Mouse (Mus musculus) forebrain, postnatal 0 days (tissue): ENCODE results near the gene Ppp1r3d. TPM values are rescaled to one million over a fixed set of nuclear protein-coding genes. Genes with fewer than 3 reads are reported as not detected.

Experiments
- ATAC-seq: fragments of 200-750 bp; cut with Nextera tagmentation; 2 replicates; pipeline ENCODE4 v1.8.0; 2017; ENCODE audit warnings: mild to moderate bottlenecking, moderate library complexity
- DNase-seq: peaks from one replicate; pipeline ENCODE4 v3.0.0-alpha.2; 2015
- H3K27ac ChIP-seq: fragments of 300-500 bp; sonication (generic); 2 replicates; pipeline ENCODE4 v1.5.1; 2014; ENCODE audit warnings: low read depth, mild to moderate bottlenecking, antibody characterized with exemption, low read length, moderate library complexity, mixed read lengths
- H3K27me3 ChIP-seq: fragments of 300-500 bp; sonication (generic); 2 replicates; pipeline ENCODE4 v1.6.1; 2014; ENCODE audit warnings: mild to moderate bottlenecking, low read length, mixed read lengths; ENCODE audit not compliant: insufficient read depth
- H3K36me3 ChIP-seq: fragments of 300-500 bp; sonication (generic); 2 replicates; pipeline ENCODE4 v1.6.1; 2014; ENCODE audit warnings: mild to moderate bottlenecking, moderate library complexity; ENCODE audit not compliant: insufficient read depth
- H3K4me1 ChIP-seq: fragments of 300-500 bp; sonication (generic); 2 replicates; pipeline ENCODE4 v1.6.1; 2014; ENCODE audit warnings: antibody characterized with exemption; ENCODE audit not compliant: insufficient read depth
- H3K4me2 ChIP-seq: fragments of 300-500 bp; sonication (generic); 2 replicates; pipeline ENCODE4 v1.6.1; 2014; ENCODE audit warnings: low read depth, mild to moderate bottlenecking, moderate library complexity
- H3K4me3 ChIP-seq: fragments of 300-500 bp; sonication (generic); 2 replicates; pipeline ENCODE4 v1.5.1; 2014; ENCODE audit warnings: low read depth, low read length, mixed read lengths
- H3K9ac ChIP-seq: fragments of 300-500 bp; sonication (generic); 2 replicates; pipeline ENCODE4 v1.6.1; 2014; ENCODE audit warnings: mild to moderate bottlenecking
- H3K9me3 ChIP-seq: fragments of 300-500 bp; sonication (generic); 2 replicates; pipeline ENCODE4 v1.6.1; 2016; ENCODE audit warnings: low read length
- CTCF ChIP-seq: sonication (generic); IDR thresholded peaks from 2 replicates; pipeline ENCODE4 v1.5.1; 2016; ENCODE audit warnings: antibody characterized with exemption, control low read depth, low read depth
- WGBS: fragments of 180-500 bp; shearing (Covaris S2); extraction: QIAGEN DNeasy Blood & Tissue Kit; methylation state at CpG from one replicate; pipeline ENCODE4 v1.1.7; 2014; 5-methylcytosine and 5-hydroxymethylcytosine counted together
- polyA plus RNA-seq: library from polyadenylated mRNA; unstranded; fragments of >200 nt; fragmentation: Nextera tagmentation; extraction: Ambion mirVana; gene quantifications from 2 replicates; pipeline ENCODE4 v1.2.1, GENCODE M21; 2015
- total RNA-seq: library from RNA; depleted of rRNA; stranded (reverse); fragments of >200 nt; gene quantifications from 2 replicates; pipeline ENCODE4 v1.2.3, GENCODE M21; 2014; rRNA removed

Gene Ppp1r3d
- total RNA-seq, result 7.7 and 8.8 TPM in 2 replicates
- polyA plus RNA-seq, result 2.3 and 3.8 TPM in 2 replicates

- Histone ChIP-seq H3K4me1 (0 out of 2 replicates have a peak, but pooled peaks cover 3% of the 10 kb centered on the region), H3K36me3 (no peaks in the 10 kb centered on the region), H3K27me3 (no peaks in the 10 kb centered on the region), H3K4me2 (peak within 1 kb of the TSS; percentile 99), H3K9ac (peak within 1 kb of the TSS; percentile 54), H3K4me3 (peak within 1 kb of the TSS; percentile 72), H3K27ac (peak within 1 kb of the TSS; percentile 66), H3K9me3 (no peaks in the 10 kb centered on the region)
- peak; percentile 71 for DNase-seq
- TF ChIP-seq CTCF, result peak; percentile 22; the same call in 1 of the 2 replicates
- ATAC-seq, result peak; percentile 89
- 3% methylated on average over 72 of the region's 74 CpGs for WGBS
These were observed at the start of gene Ppp1r3d, which contains the start of gene Fam217b for GRCm38 (mm10) chr2:178414261-178415149. Ppp1r3d (minus strand) TSS chr2:178414472. Fam217b (plus strand) TSS chr2:178414524.

DNA sequence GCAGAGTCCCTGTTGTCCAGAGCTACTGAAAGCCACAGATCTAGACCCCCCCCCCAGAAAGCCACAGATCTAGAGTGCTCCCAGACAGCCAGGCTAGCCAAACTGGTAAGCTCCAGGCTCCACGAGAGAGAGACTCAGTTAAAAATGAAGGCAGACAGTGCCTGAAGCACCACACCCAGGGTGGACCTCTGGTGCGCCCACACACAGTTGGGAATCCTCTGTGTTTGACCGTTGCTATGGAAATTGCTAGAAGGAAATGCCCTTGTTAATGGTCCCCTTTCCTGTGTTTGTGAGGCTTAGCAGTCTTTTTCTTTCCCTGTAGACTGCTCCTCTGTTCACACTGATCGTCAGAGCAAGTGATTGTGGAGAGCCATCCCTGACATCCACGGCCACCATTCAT lies 46.1 kb upstream of the Ppp1r3d start:
- H3K36me3 ChIP-seq, result no peaks in the 10 kb centered on the region
- ATAC-seq, result no peak

GRCm38 (mm10) chr2:178457414-178457813 lies 43.1 kb upstream of the Ppp1r3d start:
- Histone ChIP-seq H3K27ac (no peak overlapping the region), H3K27me3 (no peaks in the 10 kb centered on the region), H3K36me3 (no peaks in the 10 kb centered on the region), H3K9me3 (no peaks in the 10 kb centered on the region), H3K4me2 (no peak overlapping the region), H3K4me1 (peaks cover 5% of the 10 kb centered on the region), H3K9ac (no peak overlapping the region), H3K4me3 (no peak overlapping the region)
- no peak for TF ChIP-seq CTCF
- 96% methylated on average over 6 of the region's 6 CpGs for WGBS
- ATAC-seq (no peak), DNase-seq (no peak)

More for the DNA sequence above, 46.1 kb upstream of the Ppp1r3d start:
- Histone ChIP-seq H3K27me3 (no peaks in the 10 kb centered on the region), H3K4me3 (no peak overlapping the region), H3K9me3 (no peaks in the 10 kb centered on the region), H3K4me1 (peaks cover 3% of the 10 kb centered on the region; the same call in 1 of the 2 replicates), H3K27ac (no peak overlapping the region), H3K9ac (no peak overlapping the region), H3K4me2 (no peak overlapping the region)
- DNase-seq, result no peak
- no peak for TF ChIP-seq CTCF
- WGBS, result 51% methylated on average over 5 of the region's 5 CpGs

DNA sequence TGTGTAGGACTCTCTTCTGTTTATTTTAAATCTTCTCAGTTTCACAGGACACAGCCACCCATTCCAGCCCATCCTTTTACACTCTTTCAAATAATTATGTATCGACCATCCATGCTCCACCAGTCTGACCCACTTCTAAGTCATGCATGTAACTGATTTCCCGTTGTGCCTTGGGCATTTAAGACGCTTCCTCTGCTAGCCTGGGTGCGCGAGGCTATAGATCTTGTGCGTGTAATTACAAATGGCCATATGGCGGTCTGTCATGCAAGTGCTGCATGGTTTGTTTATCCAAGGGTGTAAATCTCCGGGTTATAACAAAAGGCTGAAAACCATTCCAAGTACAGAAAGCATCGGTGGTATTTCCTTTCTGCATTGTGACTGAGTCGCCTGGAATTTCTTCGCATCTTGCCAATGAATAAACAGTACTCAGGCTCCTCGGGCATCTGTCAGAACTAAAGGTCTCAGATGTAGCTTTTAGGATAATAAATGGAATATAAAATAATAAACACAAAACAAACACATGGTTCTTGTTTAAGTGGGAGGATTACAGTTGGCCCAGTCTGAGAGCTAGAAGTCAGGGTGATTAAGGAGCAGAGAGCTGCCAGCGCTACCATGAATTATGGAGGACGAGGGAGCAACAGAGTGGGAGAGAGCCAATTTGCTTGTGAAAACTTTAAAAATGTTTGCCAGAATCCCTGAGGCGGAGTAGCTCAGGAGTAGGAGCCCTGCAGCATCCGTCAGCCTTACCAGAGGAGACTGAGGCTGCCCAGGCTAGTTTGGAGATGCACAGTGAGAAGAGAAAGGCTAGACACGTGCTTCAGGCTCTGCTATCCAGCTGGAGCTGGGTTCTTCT lies 40.6 kb upstream of the Ppp1r3d start:
- peak overlapping the region; percentile 32 for H3K4me2 ChIP-seq
- H3K9ac ChIP-seq, result no peak overlapping the region
- peaks cover 5% of the 10 kb centered on the region for H3K4me1 ChIP-seq
- ATAC-seq, result peak; percentile 83
- no peaks in the 10 kb centered on the region for H3K36me3 ChIP-seq
- 0 out of 2 replicates have a peak overlapping the region, but pooled peaks have one; percentile 40 for H3K27ac ChIP-seq
- H3K27me3 ChIP-seq, result no peaks in the 10 kb centered on the region
- TF ChIP-seq CTCF, result no peak
- no peaks in the 10 kb centered on the region for H3K9me3 ChIP-seq
- DNase-seq, result peak; percentile 71
- 20% methylated on average over 17 of the region's 17 CpGs for WGBS
- no peak overlapping the region for H3K4me3 ChIP-seq

DNA sequence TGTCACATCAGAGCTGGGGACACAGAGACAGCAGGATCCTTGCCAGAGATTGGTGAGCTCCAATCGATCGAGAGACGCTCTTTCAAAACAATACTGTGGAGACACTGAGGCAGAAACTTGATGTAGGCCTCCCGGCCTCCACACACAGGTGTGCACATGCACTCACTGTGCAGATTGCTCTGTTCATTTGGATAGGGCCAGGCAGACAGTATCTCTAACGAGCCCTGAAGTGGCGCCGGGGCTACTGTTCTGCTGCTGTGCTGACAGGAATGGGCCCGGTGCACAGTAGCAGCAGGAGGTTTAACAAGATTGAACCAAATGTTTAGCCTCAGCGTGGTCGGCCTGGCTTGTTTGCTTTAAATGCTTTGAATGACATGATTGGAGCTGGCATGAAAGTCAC lies 36.7 kb upstream of the Ppp1r3d start:
- Histone ChIP-seq H3K4me3 (no peak overlapping the region), H3K27me3 (no peaks in the 10 kb centered on the region), H3K27ac (no peak overlapping the region), H3K9ac (no peak overlapping the region), H3K4me2 (no peak overlapping the region), H3K36me3 (no peaks in the 10 kb centered on the region), H3K4me1 (peaks cover 5% of the 10 kb centered on the region), H3K9me3 (no peaks in the 10 kb centered on the region)
- ATAC-seq (no peak), DNase-seq (no peak)
- TF ChIP-seq CTCF, result no peak
- whole genome bisulfite sequencing, result 46% methylated on average over 10 of the region's 10 CpGs

DNA sequence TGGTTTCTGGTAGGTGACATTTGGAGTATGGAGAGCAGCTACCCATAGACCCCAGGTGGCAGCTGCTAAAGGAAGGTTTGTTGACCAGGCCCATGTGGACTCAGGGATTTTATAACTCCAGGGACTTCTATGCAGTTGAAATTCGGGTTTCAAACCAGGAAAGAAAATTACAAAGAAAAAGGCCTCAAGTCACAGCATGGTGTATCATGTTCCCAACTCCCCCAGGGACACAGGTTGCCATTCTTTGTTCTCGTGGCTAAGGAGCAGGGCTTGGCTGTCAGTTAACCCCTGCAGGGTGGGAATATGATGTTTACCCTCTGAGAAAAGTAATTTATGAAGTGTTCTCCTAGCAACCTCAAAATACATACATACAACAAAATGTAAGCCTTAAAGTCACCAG lies 36.0 kb upstream of the Ppp1r3d start:
- ATAC-seq, result no peak
- 22% methylated on average over 2 of the region's 2 CpGs for WGBS
- peaks cover under 1% of the 10 kb centered on the region; the same call in 1 of the 2 replicates for H3K4me1 ChIP-seq
- TF ChIP-seq CTCF, result no peak
- no peak overlapping the region for H3K9ac ChIP-seq
- no peak overlapping the region for H3K27ac ChIP-seq
- no peaks in the 10 kb centered on the region for H3K27me3 ChIP-seq
- no peak for DNase-seq
- no peak overlapping the region for H3K4me2 ChIP-seq
- H3K9me3 ChIP-seq, result no peaks in the 10 kb centered on the region
- no peak overlapping the region for H3K4me3 ChIP-seq
- H3K36me3 ChIP-seq, result no peaks in the 10 kb centered on the region
